Mouse (Mus musculus) embryonic fibroblast, embryonic 13.5 days (primary cell): Measurements from ENCODE around the gene Adipoq.

ENCODE experiments used
- CTCF ChIP-seq: IDR thresholded peaks from 2 replicates; pipeline ENCODE4 v1.5.1; 2011; ENCODE audit warnings: mild to moderate bottlenecking, control low read depth, low read length, moderate library complexity, borderline replicate concordance; ENCODE audit not compliant: insufficient read depth
- POLR2A ChIP-seq: IDR thresholded peaks from 2 replicates; pipeline ENCODE4 v1.6.1; 2011; ENCODE audit warnings: low read depth, mild to moderate bottlenecking, control low read depth, low read length, moderate library complexity

- TF ChIP-seq CTCF = no peak
- peak; percentile 71 for TF ChIP-seq POLR2A
Observed at GRCm38 (mm10) chr16:23107946-23108759, 38.2 kb upstream of the Adipoq start.
